In the genomic region with DNA sequence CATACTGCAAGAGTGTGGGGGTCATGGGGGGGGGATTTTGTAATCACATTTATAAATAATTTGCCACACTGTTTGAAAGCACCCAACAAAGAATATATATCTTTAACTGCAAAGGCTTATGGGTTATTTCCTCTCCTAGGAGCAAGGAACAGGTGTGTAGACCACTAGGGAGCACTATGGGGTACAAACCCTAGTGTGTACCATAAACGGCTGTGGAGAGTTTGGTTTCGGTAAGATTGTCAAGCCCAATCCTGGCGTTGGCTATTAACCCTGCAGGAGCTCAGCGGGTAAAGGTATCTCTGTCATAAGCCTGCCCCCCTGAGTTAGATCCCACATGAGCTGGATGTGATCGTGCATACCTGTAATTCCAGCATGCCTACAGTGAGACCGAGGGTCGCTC, we compare ENCODE assay signal across 18 mouse cellular contexts.
DNase-seq lines count a peak whose midpoint lies in the region; ATAC-seq and TF ChIP-seq lines count a peak whose summit lies in the region.
"Had no signal": no experiment of that assay in that cellular context is flagged by ENCODE, and none has a peak within 500 bp of the region (broad histone marks: within the 10 kb centered on the region; RNA-seq: fewer than 3 reads in every experiment).

No protein-coding gene starts in this region.

- H3K4me2 ChIP-seq in kidney, postnatal 0 days (ENCODE audit: low read length): no peak overlapping the region
- no peak overlapping the region for H3K4me2 ChIP-seq in CH12.LX (ENCODE audit: insufficient read depth, low read depth, poor library complexity, severe bottlenecking)
- H3K4me2 ChIP-seq: embryonic facial prominence, embryonic 12.5 days; forebrain, embryonic 13.5 days; forebrain, embryonic 15.5 days had no signal

- no peaks in the 10 kb centered on the region for H3K36me3 ChIP-seq in kidney, postnatal 0 days (ENCODE audit: insufficient read depth, low read length)
- H3K36me3 ChIP-seq in CH12.LX (replicated peaks in 1 of 2; ENCODE audit: control insufficient read depth in 1 of 2, insufficient read depth in 1 of 2, low read length in 1 of 2): no peaks in the 10 kb centered on the region
- H3K36me3 ChIP-seq: embryonic facial prominence, embryonic 10.5 days; embryonic facial prominence, embryonic 12.5 days; forebrain, embryonic 15.5 days had no signal

- TF ChIP-seq CTCF in kidney, postnatal 0 days (IDR thresholded peaks at IDR 0.05; ENCODE audit: low read depth): peak; percentile 15; the same call in 1 of the 2 replicates
- TF ChIP-seq CTCF in CH12.LX (conservative IDR thresholded peaks at IDR 0.05 in 1 of 2, IDR thresholded peaks at IDR 0.05 in 1 of 2; ENCODE audit: low read depth in 2 of 2, low read length in 2 of 2): peak in 1 of 2 experiments; percentile 54; a peak in 2 of 4 replicates

- dilution Hi-C loops in CH12.LX (cut with MboI; ENCODE audit: extremely low pct_ligation_motif_present, extremely low pct_unique_long_range_greater_than_20kb, low sequenced_read_pairs): no loop called here

- TF ChIP-seq EP300 in CH12.LX (IDR thresholded peaks at IDR 0.05; ENCODE audit: low read length): no peak

- 76% methylated on average over 7 of the region's 7 CpGs for WGBS in kidney, postnatal 0 days

- H3K4me1 ChIP-seq in kidney, postnatal 0 days (replicated peaks; ENCODE audit: insufficient read depth, low read length): no peaks in the 10 kb centered on the region
- H3K4me1 ChIP-seq in CH12.LX (ENCODE audit: control insufficient read depth in 1 of 2, insufficient read depth in 2 of 2): 0 out of 4 replicates have a peak, but pooled peaks cover 0 to 3% of the 10 kb centered on the region in 2 experiments
- H3K4me1 ChIP-seq: embryonic facial prominence, embryonic 10.5 days; embryonic facial prominence, embryonic 12.5 days; forebrain, embryonic 13.5 days; forebrain, embryonic 15.5 days had no signal

- peak; percentile 38 for TF ChIP-seq RAD21 in CH12.LX (IDR thresholded peaks at IDR 0.05; ENCODE audit: low read depth, low read length)

- H3K9me3 ChIP-seq in kidney, postnatal 0 days (replicated peaks; ENCODE audit: low read length): no peaks in the 10 kb centered on the region
- H3K9me3 ChIP-seq in CH12.LX (replicated peaks; ENCODE audit: low read length): no peaks in the 10 kb centered on the region
- H3K9me3 ChIP-seq: embryonic facial prominence, embryonic 10.5 days; embryonic facial prominence, embryonic 12.5 days; forebrain, embryonic 13.5 days; forebrain, embryonic 15.5 days had no signal

- TF ChIP-seq POLR2A in CH12.LX (IDR thresholded peaks at IDR 0.05; ENCODE audit: low read depth, low read length): no peak

- in situ Hi-C loops in CH12.LX (cut with MboI; ENCODE audit: low pct_ligation_motif_present, low pct_unique_long_range_greater_than_20kb, low sequenced_read_pairs): no loop called here

- H3K27me3 ChIP-seq in kidney, postnatal 0 days (ENCODE audit: insufficient read depth, low read length): no peaks in the 10 kb centered on the region
- no peaks in the 10 kb centered on the region for H3K27me3 ChIP-seq in CH12.LX (replicated peaks)
- H3K27me3 ChIP-seq: embryonic facial prominence, embryonic 12.5 days; forebrain, embryonic 13.5 days; forebrain, embryonic 15.5 days had no signal

- no peak overlapping the region for H3K9ac ChIP-seq in kidney, postnatal 0 days (ENCODE audit: low read depth, low read length)
- no peak overlapping the region for H3K9ac ChIP-seq in CH12.LX (ENCODE audit: insufficient read depth, low read depth)
- H3K9ac ChIP-seq: embryonic facial prominence, embryonic 12.5 days; forebrain, embryonic 13.5 days; forebrain, embryonic 15.5 days; forebrain, postnatal 0 days had no signal

- H3K79me2 ChIP-seq in CH12.LX (replicated peaks; ENCODE audit: control insufficient read depth, extremely low read depth, insufficient read depth, poor library complexity, severe bottlenecking): no peaks in the 10 kb centered on the region

- no peak for DNase-seq in kidney, postnatal 0 days (ENCODE audit: low spot score)
- DNase-seq in kidney, adult 8-10 months: no peak
- DNase-seq in CH12.LX (ENCODE audit: extremely low read depth) (no peak), ES-CJ7 (ENCODE audit: low read depth, low spot score) (peak; percentile 60)
- DNase-seq: adrenal gland, adult 8-10 months; adrenal gland, postnatal 14 days; adrenal gland, postnatal 36 days; cerebellum, adult 11-12 months; cerebellum, adult 2 months; cerebellum, adult 9-10 months; cerebellum, postnatal 10 days; cerebellum, postnatal 25 days; forebrain, postnatal 0 days had no signal

- H3K4me3 ChIP-seq in kidney, postnatal 0 days (replicated peaks; ENCODE audit: low read depth, low read length): no peak overlapping the region
- H3K4me3 ChIP-seq in CH12.LX (replicated peaks in 1 of 3; ENCODE audit: low read depth in 2 of 3, low read length in 2 of 3, poor library complexity in 1 of 3): no peak overlapping the region
- H3K4me3 ChIP-seq: embryonic facial prominence, embryonic 10.5 days; embryonic facial prominence, embryonic 12.5 days; forebrain, embryonic 13.5 days; forebrain, embryonic 15.5 days had no signal

- no peak overlapping the region for H3K27ac ChIP-seq in kidney, postnatal 0 days
- no peak overlapping the region for H3K27ac ChIP-seq in CH12.LX (ENCODE audit: insufficient read depth, low read depth)
- H3K27ac ChIP-seq: embryonic facial prominence, embryonic 10.5 days; embryonic facial prominence, embryonic 12.5 days; forebrain, embryonic 13.5 days; forebrain, embryonic 15.5 days had no signal

- no peak for ATAC-seq in kidney, postnatal 0 days (replicated peaks; ENCODE audit: low FRiP score, low read depth)
- no peak for ATAC-seq in activated CD4-positive, CD25-positive, alpha-beta regulatory T cell, adult 4 months
- ATAC-seq: forebrain, embryonic 13.5 days; forebrain, embryonic 15.5 days; forebrain, postnatal 0 days had no signal

TF ChIP-seq in CH12.LX, 34 proteins besides CTCF, POLR2A, EP300 and RAD21:
- peak; percentile 33; the same call in 1 of the 2 replicates for TF ChIP-seq SMC3 (IDR thresholded peaks at IDR 0.05; ENCODE audit: low read depth, low read length)
- TF ChIP-seq TBP (conservative IDR thresholded peaks at IDR 0.05; ENCODE audit: low read depth, low read length): no peak
- TF ChIP-seq ZC3H11A (IDR thresholded peaks at IDR 0.05; ENCODE audit: low read depth, low read length): no peak
